Mouse (Mus musculus): ENCODE results near the gene Marc2. TPM values are rescaled to one million over a fixed set of nuclear protein-coding genes. Genes with fewer than 3 reads are reported as not detected.

Gene Marc2
- polyA plus RNA-seq, 1 experiment from 2014 or later = 89.7 TPM

- DNase-seq (ENCODE audit: low spot score) (no peak), ATAC-seq (replicated peaks; ENCODE audit: low FRiP score) (no peak)
- Histone ChIP-seq H3K27ac (ENCODE audit: low read depth, low read length) (no peak overlapping the region), H3K9ac (ENCODE audit: low read length) (no peak overlapping the region), H3K4me3 (ENCODE audit: low read depth, low read length) (no peak overlapping the region), H3K36me3 (ENCODE audit: control insufficient read depth, insufficient read depth, low read length) (no peaks in the 10 kb centered on the region), H3K27me3 (ENCODE audit: control insufficient read depth, insufficient read depth, low read length) (peaks cover 3% of the 10 kb centered on the region; the same call in 1 of the 2 replicates), H3K9me3 (ENCODE audit: control insufficient read depth, low read length) (no peaks in the 10 kb centered on the region), H3K4me2 (ENCODE audit: low read depth, low read length, severe bottlenecking) (no peak overlapping the region), H3K4me1 (replicated peaks; ENCODE audit: control insufficient read depth, insufficient read depth, low read length) (no peaks in the 10 kb centered on the region)
- WGBS = 93% methylated on average over 6 of the region's 6 CpGs
These were observed 16.4 kb upstream of the Marc2 start for GRCm38 (mm10) chr1:184862636-184863035.

- Histone ChIP-seq H3K9me3 (ENCODE audit: control insufficient read depth, low read length) (no peaks in the 10 kb centered on the region), H3K9ac (ENCODE audit: low read length) (no peak overlapping the region), H3K27ac (ENCODE audit: low read depth, low read length) (no peak overlapping the region), H3K4me3 (ENCODE audit: low read depth, low read length) (no peak overlapping the region), H3K36me3 (ENCODE audit: control insufficient read depth, insufficient read depth, low read length) (no peaks in the 10 kb centered on the region), H3K27me3 (ENCODE audit: control insufficient read depth, insufficient read depth, low read length) (no peaks in the 10 kb centered on the region), H3K4me2 (ENCODE audit: low read depth, low read length, severe bottlenecking) (no peak overlapping the region), H3K4me1 (replicated peaks; ENCODE audit: control insufficient read depth, insufficient read depth, low read length) (no peaks in the 10 kb centered on the region)
- ATAC-seq (replicated peaks; ENCODE audit: low FRiP score) (no peak), DNase-seq (ENCODE audit: low spot score) (no peak)
- 77% methylated on average over 2 of the region's 2 CpGs for WGBS
These were observed 15.3 kb upstream of the Marc2 start for GRCm38 (mm10) chr1:184861551-184861950.

- H3K9me3 ChIP-seq (ENCODE audit: control insufficient read depth, low read length) = no peaks in the 10 kb centered on the region
- ATAC-seq (replicated peaks; ENCODE audit: low FRiP score) (no peak), DNase-seq (ENCODE audit: low spot score) (no peak)
- no peak overlapping the region for H3K4me2 ChIP-seq (ENCODE audit: low read depth, low read length, severe bottlenecking)
- no peaks in the 10 kb centered on the region for H3K4me1 ChIP-seq (replicated peaks; ENCODE audit: control insufficient read depth, insufficient read depth, low read length)
- no peaks in the 10 kb centered on the region for H3K36me3 ChIP-seq (ENCODE audit: control insufficient read depth, insufficient read depth, low read length)
- H3K27ac ChIP-seq (ENCODE audit: low read depth, low read length) = no peak overlapping the region
- no peak overlapping the region for H3K4me3 ChIP-seq (ENCODE audit: low read depth, low read length)
- WGBS = 75% methylated on average over 3 of the region's 3 CpGs
- no peaks in the 10 kb centered on the region for H3K27me3 ChIP-seq (ENCODE audit: control insufficient read depth, insufficient read depth, low read length)
- no peak overlapping the region for H3K9ac ChIP-seq (ENCODE audit: low read length)
These were observed 14.0 kb upstream of the Marc2 start for GRCm38 (mm10) chr1:184860276-184860675.

- H3K9me3 ChIP-seq (ENCODE audit: control insufficient read depth, low read length) = no peaks in the 10 kb centered on the region
- H3K4me2 ChIP-seq (ENCODE audit: low read depth, low read length, severe bottlenecking) = no peak overlapping the region
- DNase-seq (ENCODE audit: low spot score) (no peak), ATAC-seq (replicated peaks; ENCODE audit: low FRiP score) (no peak)
- H3K27me3 ChIP-seq (ENCODE audit: control insufficient read depth, insufficient read depth, low read length) = no peaks in the 10 kb centered on the region
- no peak overlapping the region for H3K4me3 ChIP-seq (ENCODE audit: low read depth, low read length)
- H3K27ac ChIP-seq (ENCODE audit: low read depth, low read length) = no peak overlapping the region
- H3K9ac ChIP-seq (ENCODE audit: low read length) = no peak overlapping the region
- 0 out of 2 replicates have a peak, but pooled peaks cover 2% of the 10 kb centered on the region for H3K4me1 ChIP-seq (replicated peaks; ENCODE audit: control insufficient read depth, insufficient read depth, low read length)
- 89% methylated on average over 1 of the region's 1 CpGs for WGBS
- H3K36me3 ChIP-seq (ENCODE audit: control insufficient read depth, insufficient read depth, low read length) = no peaks in the 10 kb centered on the region
These were observed 12.0 kb upstream of the Marc2 start for GRCm38 (mm10) chr1:184858253-184858652.

- Histone ChIP-seq H3K9ac (ENCODE audit: low read length) (no peak overlapping the region), H3K4me3 (ENCODE audit: low read depth, low read length) (no peak overlapping the region), H3K4me1 (replicated peaks; ENCODE audit: control insufficient read depth, insufficient read depth, low read length) (0 out of 2 replicates have a peak, but pooled peaks cover 2% of the 10 kb centered on the region), H3K27me3 (ENCODE audit: control insufficient read depth, insufficient read depth, low read length) (0 out of 2 replicates have a peak, but pooled peaks cover 2% of the 10 kb centered on the region), H3K27ac (ENCODE audit: low read depth, low read length) (no peak overlapping the region), H3K4me2 (ENCODE audit: low read depth, low read length, severe bottlenecking) (no peak overlapping the region), H3K9me3 (ENCODE audit: control insufficient read depth, low read length) (no peaks in the 10 kb centered on the region), H3K36me3 (ENCODE audit: control insufficient read depth, insufficient read depth, low read length) (no peaks in the 10 kb centered on the region)
- WGBS = 92% methylated on average over 9 of the region's 9 CpGs
- no peak for DNase-seq (ENCODE audit: low spot score)
- ATAC-seq (replicated peaks; ENCODE audit: low FRiP score) = no peak
These were observed 11.0 kb upstream of the Marc2 start for GRCm38 (mm10) chr1:184857216-184857615.

GRCm38 (mm10) chr1:184853922-184854321 lies 7.7 kb upstream of the Marc2 start:
- DNase-seq (ENCODE audit: low spot score) (no peak), ATAC-seq (replicated peaks; ENCODE audit: low FRiP score) (no peak)
- Histone ChIP-seq H3K9me3 (ENCODE audit: control insufficient read depth, low read length) (no peaks in the 10 kb centered on the region), H3K4me3 (ENCODE audit: low read depth, low read length) (no peak overlapping the region), H3K27me3 (ENCODE audit: control insufficient read depth, insufficient read depth, low read length) (0 out of 2 replicates have a peak, but pooled peaks cover 4% of the 10 kb centered on the region), H3K27ac (ENCODE audit: low read depth, low read length) (0 out of 2 replicates have a peak overlapping the region, but pooled peaks have one; percentile 18), H3K4me1 (replicated peaks; ENCODE audit: control insufficient read depth, insufficient read depth, low read length) (peaks cover 5% of the 10 kb centered on the region; the same call in 1 of the 2 replicates), H3K36me3 (ENCODE audit: control insufficient read depth, insufficient read depth, low read length) (no peaks in the 10 kb centered on the region), H3K9ac (ENCODE audit: low read length) (no peak overlapping the region), H3K4me2 (ENCODE audit: low read depth, low read length, severe bottlenecking) (no peak overlapping the region)
- 50% methylated on average over 3 of the region's 3 CpGs for WGBS

GRCm38 (mm10) chr1:184853339-184853738 lies 7.1 kb upstream of the Marc2 start:
- ATAC-seq (replicated peaks; ENCODE audit: low FRiP score) (peak; percentile 36; the same call in 1 of the 2 replicates), DNase-seq (ENCODE audit: low spot score) (peak; percentile 71)
- H3K9me3 ChIP-seq (ENCODE audit: control insufficient read depth, low read length) = no peaks in the 10 kb centered on the region
- H3K27me3 ChIP-seq (ENCODE audit: control insufficient read depth, insufficient read depth, low read length) = 0 out of 2 replicates have a peak, but pooled peaks cover 4% of the 10 kb centered on the region
- H3K36me3 ChIP-seq (ENCODE audit: control insufficient read depth, insufficient read depth, low read length) = no peaks in the 10 kb centered on the region
- peak overlapping the region; percentile 18; the same call in 1 of the 2 replicates for H3K4me2 ChIP-seq (ENCODE audit: low read depth, low read length, severe bottlenecking)
- no peak overlapping the region for H3K9ac ChIP-seq (ENCODE audit: low read length)
- H3K27ac ChIP-seq (ENCODE audit: low read depth, low read length) = no peak overlapping the region
- no peak overlapping the region for H3K4me3 ChIP-seq (ENCODE audit: low read depth, low read length)
- H3K4me1 ChIP-seq (replicated peaks; ENCODE audit: control insufficient read depth, insufficient read depth, low read length) = peaks cover 5% of the 10 kb centered on the region; the same call in 1 of the 2 replicates
- 31% methylated on average over 5 of the region's 5 CpGs for WGBS

GRCm38 (mm10) chr1:184851741-184852618 lies 5.7 kb upstream of the Marc2 start:
- no peak overlapping the region; the same call in 1 of the 2 replicates for H3K4me3 ChIP-seq (ENCODE audit: low read depth, low read length)
- peak; percentile 81 for ATAC-seq (replicated peaks; ENCODE audit: low FRiP score)

More at GRCm38 (mm10) chr1:184851741-184852618, 5.7 kb upstream of the Marc2 start:
- peak; percentile 87 for DNase-seq (ENCODE audit: low spot score)
- H3K9ac ChIP-seq (ENCODE audit: low read length) = no peak overlapping the region
- no peak overlapping the region for H3K27ac ChIP-seq (ENCODE audit: low read depth, low read length)
- H3K4me2 ChIP-seq (ENCODE audit: low read depth, low read length, severe bottlenecking) = peak overlapping the region; percentile 26; the same call in 1 of the 2 replicates
- peaks cover 5% of the 10 kb centered on the region; the same call in 1 of the 2 replicates for H3K4me1 ChIP-seq (replicated peaks; ENCODE audit: control insufficient read depth, insufficient read depth, low read length)
- H3K36me3 ChIP-seq (ENCODE audit: control insufficient read depth, insufficient read depth, low read length) = no peaks in the 10 kb centered on the region
- H3K27me3 ChIP-seq (ENCODE audit: control insufficient read depth, insufficient read depth, low read length) = peaks cover 4% of the 10 kb centered on the region
- H3K9me3 ChIP-seq (ENCODE audit: control insufficient read depth, low read length) = no peaks in the 10 kb centered on the region
- 17% methylated on average over 31 of the region's 31 CpGs for WGBS

Measured in forebrain, embryonic 11.5 days (tissue).